Mouse (Mus musculus) embryonic fibroblast, embryonic 13.5 days (primary cell): Measurements from ENCODE around the gene Krtap1-4.

Experiments used
- CTCF ChIP-seq: IDR thresholded peaks from 2 replicates; pipeline ENCODE4 v1.5.1; 2011; ENCODE audit warnings: mild to moderate bottlenecking, control low read depth, low read length, moderate library complexity, borderline replicate concordance; ENCODE audit not compliant: insufficient read depth
- POLR2A ChIP-seq: IDR thresholded peaks from 2 replicates; pipeline ENCODE4 v1.6.1; 2011; ENCODE audit warnings: low read depth, mild to moderate bottlenecking, control low read depth, low read length, moderate library complexity

DNA sequence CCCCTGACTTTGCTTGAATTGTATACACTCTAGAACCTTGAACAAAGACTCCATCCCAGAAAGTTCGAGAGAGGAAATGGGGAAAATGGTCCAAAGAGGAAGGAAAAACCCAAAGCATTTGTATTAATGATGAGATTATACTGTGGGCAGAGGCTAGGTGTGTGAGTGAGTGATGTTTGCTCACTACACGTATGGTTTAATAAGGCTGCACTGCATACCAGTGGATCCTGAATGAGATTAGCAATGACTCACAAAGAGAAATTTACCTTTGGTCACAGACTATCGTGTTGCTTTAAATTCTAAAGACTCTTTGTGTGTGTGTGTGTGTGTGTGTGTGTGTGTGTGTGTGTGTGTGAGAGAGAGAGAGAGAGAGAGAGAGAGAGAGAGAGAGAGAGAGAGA lies 47.4 kb upstream of the Krtap1-4 start:
- TF ChIP-seq CTCF (no peak), POLR2A (no peak)
